Mouse (Mus musculus) liver, adult 2 months (tissue): ENCODE results near the gene Hoxa4. TPM values are rescaled to one million over a fixed set of nuclear protein-coding genes. Genes with fewer than 3 reads are reported as not detected.

Source experiments
- DNase-seq: peaks from one replicate; pipeline ENCODE4 v3.0.0-alpha.2; 2011; ENCODE audit warnings: low read depth, low spot score; ENCODE audit errors: extremely low read depth
- H3K27ac ChIP-seq: fragments of 200-500 bp; replicated peaks from 2 replicates; pipeline ENCODE4 v1.5.1; 2012; ENCODE audit warnings: low read depth, mild to moderate bottlenecking, control low read depth, inconsistent platforms, low read length; ENCODE audit not compliant: insufficient read depth
- H3K27me3 ChIP-seq: fragments of 200-500 bp; 2 replicates; pipeline ENCODE4 v1.6.1; 2012; ENCODE audit warnings: mild to moderate bottlenecking, moderate library complexity, low read length, inconsistent platforms; ENCODE audit not compliant: control insufficient read depth, insufficient read depth
- H3K36me3 ChIP-seq: fragments of 200-500 bp; 2 replicates; pipeline ENCODE4 v1.6.1; 2012; ENCODE audit warnings: low read length, inconsistent platforms; ENCODE audit not compliant: control insufficient read depth, insufficient read depth
- H3K4me1 ChIP-seq: fragments of 200-500 bp; 2 replicates; pipeline ENCODE4 v1.6.1; 2011; ENCODE audit warnings: low read length; ENCODE audit not compliant: control insufficient read depth, insufficient read depth
- H3K4me3 ChIP-seq: fragments of 200-500 bp; 2 replicates; pipeline ENCODE4 v1.5.1; 2011; ENCODE audit warnings: low read depth, mild to moderate bottlenecking, control low read depth, low read length, moderate library complexity; ENCODE audit not compliant: insufficient read depth
- H3K79me2 ChIP-seq: fragments of 200-500 bp; 2 replicates; pipeline ENCODE4 v1.6.1; 2012; ENCODE audit warnings: inconsistent platforms, mild to moderate bottlenecking, low read length, moderate library complexity; ENCODE audit not compliant: control insufficient read depth, insufficient read depth
- H3K9ac ChIP-seq: fragments of 200-500 bp; 2 replicates; pipeline ENCODE4 v1.6.1; 2012; ENCODE audit warnings: low read depth, mild to moderate bottlenecking, control low read depth, inconsistent platforms, low read length
- CTCF ChIP-seq: fragments of 200-500 bp; IDR thresholded peaks from 2 replicates; pipeline ENCODE4 v1.5.1; 2011; ENCODE audit warnings: low read depth, low read length, control low read depth
- POLR2A ChIP-seq: fragments of 200-500 bp; IDR thresholded peaks from 2 replicates; pipeline ENCODE4 v1.6.1; 2011; ENCODE audit warnings: low read length, control low read depth; ENCODE audit not compliant: insufficient read depth; ENCODE audit errors: extremely low read depth
- WGBS: fragments of 180-500 bp; shearing (Covaris S2); methylation state at CpG from one replicate; pipeline ENCODE4 v1.1.7; 2018; 5-methylcytosine and 5-hydroxymethylcytosine counted together
- polyA plus RNA-seq: library from polyadenylated mRNA; depleted of rRNA; stranded (reverse); fragments of >200 nt; gene quantifications from 2 replicates; pipeline ENCODE4 v1.2.3, GENCODE M21; 2012
- total RNA-seq: library from RNA; depleted of rRNA; stranded (reverse); fragments of >200 nt; gene quantifications from 2 replicates; pipeline ENCODE4 v1.2.3, GENCODE M21; 2014

Hoxa4 gene
- total and polyA plus RNA-seq, 2 experiments, result 0.23 to 0.28 TPM

DNA sequence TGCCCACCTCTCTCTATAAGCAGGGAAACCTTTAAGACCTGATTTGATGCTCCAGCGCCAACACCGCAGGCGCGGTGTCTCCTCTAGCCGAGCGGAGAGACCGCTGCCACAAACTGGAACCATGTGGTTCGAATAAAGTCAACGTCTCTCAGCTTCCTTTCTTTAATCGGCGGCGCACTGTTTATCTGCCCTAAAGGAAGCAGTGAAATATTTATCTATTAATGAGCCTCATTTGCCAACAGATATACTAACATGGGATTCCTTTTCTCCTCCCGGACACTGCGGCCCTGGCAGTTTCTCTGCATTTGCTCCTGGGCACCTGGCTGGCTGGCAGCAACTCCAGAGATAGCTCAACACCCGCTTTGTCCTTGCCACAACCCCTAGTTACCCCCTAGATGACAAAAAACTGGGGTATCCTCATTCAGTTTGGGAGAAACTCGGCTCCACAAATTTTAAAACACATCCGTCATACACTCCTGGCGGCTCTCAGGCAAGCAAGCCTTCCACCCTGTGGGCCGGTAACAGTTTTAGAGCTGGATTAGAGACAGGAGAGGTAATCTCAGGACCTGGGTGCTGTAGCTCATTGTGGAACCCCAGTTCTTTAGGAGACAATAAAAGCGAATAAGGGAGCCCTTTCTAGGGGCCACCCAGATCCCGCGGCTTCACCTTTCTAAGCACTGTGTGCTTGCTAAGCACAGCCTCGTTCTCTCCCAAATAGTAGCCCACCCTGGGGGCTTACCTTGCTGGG lies 26.5 kb upstream of the Hoxa4 start:
- H3K9ac ChIP-seq, result no peak overlapping the region
- DNase-seq, result no peak
- peaks cover 3% of the 10 kb centered on the region; the same call in 1 of the 2 replicates for H3K4me1 ChIP-seq
- H3K27ac ChIP-seq, result no peak overlapping the region
- no peaks in the 10 kb centered on the region for H3K36me3 ChIP-seq
- TF ChIP-seq POLR2A, result no peak
- TF ChIP-seq CTCF, result no peak
- H3K79me2 ChIP-seq, result no peaks in the 10 kb centered on the region
- no peak overlapping the region for H3K4me3 ChIP-seq
- 18% methylated on average over 23 of the region's 23 CpGs for WGBS
- peaks cover 49% of the 10 kb centered on the region for H3K27me3 ChIP-seq

DNA sequence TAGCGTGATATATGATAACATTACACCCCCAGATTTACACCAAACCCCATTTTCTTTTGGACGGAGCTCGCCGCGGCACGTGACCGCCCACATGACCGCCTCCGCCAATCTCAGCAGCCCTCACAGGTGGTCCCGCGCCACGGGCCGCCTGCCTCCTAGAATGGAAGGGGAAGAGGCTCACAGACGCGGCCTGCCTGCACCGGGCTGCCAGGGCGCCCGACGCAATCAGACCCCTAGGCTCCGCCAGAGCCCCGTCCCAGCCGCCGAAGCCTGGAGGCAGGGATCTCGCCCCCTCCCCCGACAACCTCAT lies 25.9 kb upstream of the Hoxa4 start:
- TF ChIP-seq CTCF (no peak), POLR2A (no peak)
- H3K27me3 ChIP-seq, result peaks cover 51% of the 10 kb centered on the region
- peaks cover 3% of the 10 kb centered on the region; the same call in 1 of the 2 replicates for H3K4me1 ChIP-seq
- no peak overlapping the region for H3K9ac ChIP-seq
- H3K27ac ChIP-seq, result no peak overlapping the region
- DNase-seq, result no peak
- WGBS, result 2% methylated on average over 25 of the region's 25 CpGs
- H3K36me3 ChIP-seq, result no peaks in the 10 kb centered on the region
- H3K4me3 ChIP-seq, result peak overlapping the region; percentile 19; the same call in 1 of the 2 replicates
- H3K79me2 ChIP-seq, result no peaks in the 10 kb centered on the region

- no peaks in the 10 kb centered on the region for H3K36me3 ChIP-seq
- TF ChIP-seq CTCF (no peak), POLR2A (no peak)
- H3K4me3 ChIP-seq, result no peak overlapping the region; the same call in 1 of the 2 replicates
- peaks cover 53% of the 10 kb centered on the region for H3K27me3 ChIP-seq
- peaks cover 3% of the 10 kb centered on the region; the same call in 1 of the 2 replicates for H3K4me1 ChIP-seq
- DNase-seq, result no peak
- H3K9ac ChIP-seq, result no peak overlapping the region
- H3K27ac ChIP-seq, result no peak overlapping the region
- H3K79me2 ChIP-seq, result no peaks in the 10 kb centered on the region
- WGBS, result 6% methylated on average over 60 of the region's 60 CpGs
Measured at GRCm38 (mm10) chr6:52216691-52217458, 25.3 kb upstream of the Hoxa4 start.

DNA sequence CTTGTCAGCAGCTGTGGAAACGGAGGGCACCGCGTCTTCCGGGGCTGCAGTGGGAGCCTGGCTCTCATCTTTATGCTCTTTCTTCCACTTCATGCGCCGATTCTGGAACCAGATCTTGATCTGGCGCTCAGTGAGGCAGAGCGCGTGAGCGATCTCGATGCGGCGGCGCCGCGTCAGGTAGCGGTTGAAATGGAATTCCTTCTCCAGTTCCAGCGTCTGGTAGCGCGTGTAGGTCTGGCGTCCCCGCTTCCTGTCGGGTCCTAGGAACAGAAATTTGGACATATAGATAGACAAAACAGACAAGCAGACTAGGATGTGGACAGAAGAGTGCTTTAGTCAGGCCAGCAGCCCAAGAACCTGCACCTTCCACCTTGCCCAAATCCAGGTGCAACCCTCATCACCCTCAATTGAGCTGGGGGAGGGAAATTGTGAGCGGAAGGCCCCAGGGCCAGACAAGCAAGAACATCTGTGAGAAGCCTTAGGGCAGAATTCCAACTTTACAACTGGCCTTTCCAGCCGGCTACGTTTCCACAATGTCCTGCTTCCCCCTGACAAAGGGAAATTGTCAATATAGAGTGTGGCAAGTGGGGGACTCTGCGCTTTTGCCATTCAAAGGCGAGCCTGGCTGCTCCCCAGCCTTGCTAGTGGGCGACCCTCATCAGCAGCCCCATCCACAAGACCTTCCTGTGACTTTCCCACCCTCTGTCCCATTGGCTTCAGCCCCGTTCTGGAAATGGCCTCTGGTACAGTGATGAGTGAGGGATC lies 24.4 kb upstream of the Hoxa4 start:
- TF ChIP-seq CTCF, result no peak
- no peak for TF ChIP-seq POLR2A
- H3K4me3 ChIP-seq, result no peak overlapping the region
- H3K4me1 ChIP-seq, result no peaks in the 10 kb centered on the region
- DNase-seq, result no peak
- no peak overlapping the region for H3K27ac ChIP-seq
- no peak overlapping the region for H3K9ac ChIP-seq
- WGBS, result 10% methylated on average over 30 of the region's 30 CpGs
- no peaks in the 10 kb centered on the region for H3K79me2 ChIP-seq
- H3K27me3 ChIP-seq, result peaks cover 59% of the 10 kb centered on the region
- no peaks in the 10 kb centered on the region for H3K36me3 ChIP-seq

DNA sequence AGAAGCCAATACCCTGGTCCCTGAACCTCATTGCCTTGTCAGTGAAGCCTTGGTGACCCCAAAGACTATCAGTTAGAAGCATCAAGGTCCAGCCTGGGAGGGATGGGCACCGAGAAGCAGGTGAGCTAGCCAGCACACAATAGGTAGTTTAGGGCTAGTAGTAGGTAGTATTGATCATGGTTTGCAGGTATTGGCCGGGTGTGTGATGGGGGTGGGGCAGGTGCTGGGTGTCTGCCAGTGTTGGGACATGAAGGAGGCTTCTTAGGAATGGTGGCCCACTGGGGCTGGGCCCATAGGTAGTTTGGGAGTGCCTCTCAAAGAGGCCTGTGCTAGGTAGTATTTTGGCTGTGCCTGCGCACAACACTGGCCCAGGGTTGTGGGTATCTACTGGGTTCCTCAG lies 23.5 kb upstream of the Hoxa4 start:
- no peaks in the 10 kb centered on the region for H3K79me2 ChIP-seq
- no peak for DNase-seq
- H3K4me1 ChIP-seq, result no peaks in the 10 kb centered on the region
- no peak overlapping the region for H3K9ac ChIP-seq
- peaks cover 56% of the 10 kb centered on the region for H3K27me3 ChIP-seq
- TF ChIP-seq CTCF (no peak), POLR2A (no peak)
- no peaks in the 10 kb centered on the region for H3K36me3 ChIP-seq
- H3K4me3 ChIP-seq, result no peak overlapping the region
- H3K27ac ChIP-seq, result no peak overlapping the region
- 24% methylated on average over 3 of the region's 3 CpGs for WGBS
